Mouse (Mus musculus) embryonic facial prominence, embryonic 15.5 days (tissue): ENCODE measurements around the gene Adsl. TPM values are rescaled to one million over a fixed set of nuclear protein-coding genes. Genes with fewer than 3 reads are reported as not detected.

Source experiments
- ATAC-seq: fragments of 200-750 bp; cut with Nextera tagmentation; 2 replicates; pipeline ENCODE4 v1.8.0; 2017; ENCODE audit warnings: low read depth, moderate TSS enrichment; ENCODE audit not compliant: insufficient number of reproducible peaks, low FRiP score, low TSS enrichment
- H3K27ac ChIP-seq: fragments of 300-500 bp; sonication (generic); replicated peaks from 2 replicates; pipeline ENCODE4 v1.5.1; 2015; ENCODE audit warnings: mild to moderate bottlenecking, inconsistent platforms
- H3K27me3 ChIP-seq: fragments of 300-500 bp; sonication (generic); 2 replicates; pipeline ENCODE4 v1.6.1; 2015; ENCODE audit warnings: inconsistent platforms
- H3K36me3 ChIP-seq: fragments of 300-500 bp; sonication (generic); 2 replicates; pipeline ENCODE4 v1.6.1; 2015; ENCODE audit warnings: mild to moderate bottlenecking, inconsistent platforms
- H3K4me1 ChIP-seq: fragments of 300-500 bp; sonication (generic); 2 replicates; pipeline ENCODE4 v1.6.1; 2015; ENCODE audit warnings: inconsistent platforms
- H3K4me2 ChIP-seq: fragments of 300-500 bp; sonication (generic); replicated peaks from 2 replicates; pipeline ENCODE4 v1.6.1; 2015; ENCODE audit warnings: mild to moderate bottlenecking, inconsistent platforms
- H3K4me3 ChIP-seq: fragments of 300-500 bp; sonication (generic); replicated peaks from 2 replicates; pipeline ENCODE4 v1.5.1; 2015; ENCODE audit warnings: mild to moderate bottlenecking, inconsistent platforms
- H3K9ac ChIP-seq: fragments of 300-500 bp; sonication (generic); 2 replicates; pipeline ENCODE4 v1.6.1; 2015; ENCODE audit warnings: inconsistent platforms
- H3K9me3 ChIP-seq: fragments of 300-500 bp; sonication (generic); replicated peaks from 2 replicates; pipeline ENCODE4 v1.6.1; 2016; ENCODE audit warnings: inconsistent platforms
- WGBS: fragments of 180-500 bp; shearing (Covaris S2); methylation state at CpG from one replicate; pipeline ENCODE4 v1.1.7; 2015; 5-methylcytosine and 5-hydroxymethylcytosine counted together
- polyA plus RNA-seq: library from polyadenylated mRNA; unstranded; fragments of >200 nt; fragmentation: Nextera tagmentation; extraction: Ambion mirVana; gene quantifications from 2 replicates; pipeline ENCODE4 v1.2.1, GENCODE M21; 2015

The Adsl gene
- polyA plus RNA-seq, 1 experiment from 2014 or later = 136 TPM

GRCm38 (mm10) chr15:80945851-80946250 is 2.4 kb upstream of the Adsl start:
- ATAC-seq = no peak
- Histone ChIP-seq H3K9me3 (no peaks in the 10 kb centered on the region), H3K27me3 (no peaks in the 10 kb centered on the region), H3K4me3 (no peak overlapping the region), H3K27ac (no peak overlapping the region), H3K4me2 (no peak overlapping the region), H3K36me3 (no peaks in the 10 kb centered on the region; the same call in 1 of the 2 replicates), H3K4me1 (peaks cover 15% of the 10 kb centered on the region), H3K9ac (no peak overlapping the region)
- WGBS = 55% methylated on average over 3 of the region's 3 CpGs

DNA sequence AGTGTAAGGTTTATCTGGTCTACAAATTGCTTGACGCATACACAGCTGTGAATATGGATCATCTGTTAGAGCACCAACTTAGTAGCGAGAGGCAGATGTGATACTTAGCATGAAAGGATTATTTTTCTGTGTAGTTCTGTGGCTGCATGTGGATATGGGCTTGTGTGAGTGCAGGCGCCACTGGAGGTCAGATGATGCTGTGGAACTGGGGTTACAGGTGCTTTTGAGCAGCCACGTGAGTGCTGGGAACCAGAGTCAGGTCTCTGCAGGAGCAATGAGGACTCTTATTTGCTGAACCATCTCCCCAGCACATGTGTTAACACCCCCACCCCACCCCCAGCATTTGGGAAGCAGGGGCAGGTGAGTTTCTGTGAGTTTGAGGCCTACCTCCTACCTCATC is 1.1 kb downstream of the Adsl start:
- peaks cover 15% of the 10 kb centered on the region for H3K4me1 ChIP-seq
- ATAC-seq = no peak
- H3K9ac ChIP-seq = peak overlapping the region; percentile 29; the same call in 1 of the 2 replicates
- H3K4me2 ChIP-seq = peak overlapping the region; percentile 73
- peaks cover 25% of the 10 kb centered on the region for H3K36me3 ChIP-seq
- no peaks in the 10 kb centered on the region for H3K9me3 ChIP-seq
- H3K27me3 ChIP-seq = no peaks in the 10 kb centered on the region
- peak overlapping the region; percentile 96 for H3K4me3 ChIP-seq
- H3K27ac ChIP-seq = no peak overlapping the region
- 39% methylated on average over 4 of the region's 4 CpGs for WGBS

DNA sequence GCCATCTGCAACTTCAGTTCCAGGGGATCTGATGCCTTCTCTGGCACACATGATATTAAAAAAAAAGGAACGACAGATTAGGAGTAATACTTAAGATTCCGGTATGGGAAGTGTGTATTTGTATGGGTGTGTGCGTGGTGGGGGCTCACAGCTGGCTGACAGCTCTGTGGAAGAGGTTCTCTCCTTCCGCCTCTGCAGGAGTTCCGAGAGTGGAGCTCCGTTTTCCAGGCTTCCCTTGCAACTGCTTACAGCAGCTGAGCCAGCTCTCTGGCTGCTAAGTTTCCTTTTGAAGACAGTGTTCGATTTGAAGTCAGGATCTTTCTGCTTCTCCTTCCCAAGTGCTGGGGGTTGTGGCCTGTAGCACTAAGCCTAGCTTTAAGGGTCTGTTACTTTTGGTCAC is 1.8 kb downstream of the Adsl start:
- no peak overlapping the region for H3K9ac ChIP-seq
- WGBS = 86% methylated on average over 7 of the region's 7 CpGs
- peaks cover 31% of the 10 kb centered on the region for H3K36me3 ChIP-seq
- H3K9me3 ChIP-seq = no peaks in the 10 kb centered on the region
- H3K27ac ChIP-seq = no peak overlapping the region
- H3K4me1 ChIP-seq = peaks cover 15% of the 10 kb centered on the region
- H3K27me3 ChIP-seq = no peaks in the 10 kb centered on the region
- peak overlapping the region; percentile 73; the same call in 1 of the 2 replicates for H3K4me2 ChIP-seq
- H3K4me3 ChIP-seq = no peak overlapping the region
- no peak for ATAC-seq

DNA sequence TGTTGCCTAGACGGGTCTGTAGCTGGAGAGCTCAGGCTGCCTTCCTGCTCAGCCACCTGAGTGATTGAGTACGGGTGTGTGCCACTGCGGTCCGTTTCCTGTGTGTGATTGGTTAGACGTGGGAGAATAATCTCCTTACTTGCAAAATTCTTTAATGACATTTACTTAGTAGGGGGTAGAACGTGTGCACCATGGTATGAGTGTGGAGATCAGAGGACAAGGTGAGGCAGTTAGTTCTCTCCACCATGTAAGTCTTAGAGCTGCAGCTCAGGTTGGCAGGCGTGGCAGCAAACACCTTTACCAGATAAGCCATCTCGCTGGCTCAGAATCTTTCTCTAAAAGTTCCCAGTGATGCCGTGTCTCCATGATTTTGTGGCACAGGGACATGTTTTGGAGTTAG is 5.7 kb downstream of the Adsl start:
- Histone ChIP-seq H3K9me3 (no peaks in the 10 kb centered on the region), H3K27me3 (no peaks in the 10 kb centered on the region), H3K9ac (no peak overlapping the region), H3K36me3 (peaks cover 64% of the 10 kb centered on the region), H3K27ac (no peak overlapping the region), H3K4me1 (peaks cover 14% of the 10 kb centered on the region), H3K4me3 (no peak overlapping the region), H3K4me2 (no peak overlapping the region)
- WGBS = 89% methylated on average over 9 of the region's 9 CpGs
- ATAC-seq = no peak

- Histone ChIP-seq H3K27me3 (no peaks in the 10 kb centered on the region), H3K27ac (no peak overlapping the region), H3K36me3 (peaks cover 72% of the 10 kb centered on the region), H3K9ac (no peak overlapping the region), H3K4me3 (no peak overlapping the region), H3K4me2 (no peak overlapping the region), H3K9me3 (no peaks in the 10 kb centered on the region), H3K4me1 (peaks cover 5% of the 10 kb centered on the region)
- WGBS = 79% methylated on average over 3 of the region's 3 CpGs
- no peak for ATAC-seq
Measured at GRCm38 (mm10) chr15:80954861-80955260, 6.6 kb downstream of the Adsl start.

- H3K36me3 ChIP-seq = peaks cover 83% of the 10 kb centered on the region
- H3K4me3 ChIP-seq = no peak overlapping the region
- H3K27ac ChIP-seq = no peak overlapping the region
- no peaks in the 10 kb centered on the region for H3K4me1 ChIP-seq
- no peak overlapping the region for H3K9ac ChIP-seq
- no peaks in the 10 kb centered on the region for H3K9me3 ChIP-seq
- WGBS = 92% methylated on average over 12 of the region's 12 CpGs
- no peaks in the 10 kb centered on the region for H3K27me3 ChIP-seq
- ATAC-seq = no peak
- H3K4me2 ChIP-seq = no peak overlapping the region
Measured at GRCm38 (mm10) chr15:80955836-80956438, 7.6 kb downstream of the Adsl start.

- Histone ChIP-seq H3K27me3 (no peaks in the 10 kb centered on the region), H3K27ac (no peak overlapping the region), H3K4me1 (no peaks in the 10 kb centered on the region), H3K36me3 (peaks cover 58% of the 10 kb centered on the region), H3K4me2 (no peak overlapping the region), H3K9ac (no peak overlapping the region), H3K4me3 (no peak overlapping the region), H3K9me3 (no peaks in the 10 kb centered on the region)
- 80% methylated on average over 1 of the region's 1 CpGs for WGBS
- no peak for ATAC-seq
Measured at GRCm38 (mm10) chr15:80969371-80969770, 21.1 kb downstream of the Adsl start.

DNA sequence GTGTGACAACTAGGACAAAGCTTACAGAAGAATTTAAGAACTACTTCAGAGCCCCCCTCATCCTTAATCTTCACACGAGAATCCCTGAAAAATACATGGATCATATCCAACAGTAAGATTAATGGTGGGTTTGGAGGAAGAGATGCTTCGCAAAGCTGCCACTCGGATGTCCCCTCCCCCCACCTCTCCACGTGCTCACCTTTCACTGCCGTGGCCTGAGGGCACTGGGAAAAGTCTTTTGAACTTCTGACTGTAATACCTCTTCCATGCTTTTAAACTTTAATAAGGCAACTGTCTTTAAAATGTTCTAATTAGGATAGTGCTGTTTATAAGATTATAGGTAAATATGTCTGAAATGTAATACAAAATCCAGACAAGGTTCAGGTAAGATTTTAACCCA is 26.0 kb downstream of the Adsl start:
- Histone ChIP-seq H3K4me3 (no peak overlapping the region), H3K4me1 (no peaks in the 10 kb centered on the region), H3K36me3 (peaks cover 14% of the 10 kb centered on the region), H3K27me3 (no peaks in the 10 kb centered on the region), H3K4me2 (no peak overlapping the region), H3K9ac (no peak overlapping the region), H3K27ac (no peak overlapping the region), H3K9me3 (no peaks in the 10 kb centered on the region)
- 21% methylated on average over 5 of the region's 5 CpGs for WGBS
- no peak for ATAC-seq

DNA sequence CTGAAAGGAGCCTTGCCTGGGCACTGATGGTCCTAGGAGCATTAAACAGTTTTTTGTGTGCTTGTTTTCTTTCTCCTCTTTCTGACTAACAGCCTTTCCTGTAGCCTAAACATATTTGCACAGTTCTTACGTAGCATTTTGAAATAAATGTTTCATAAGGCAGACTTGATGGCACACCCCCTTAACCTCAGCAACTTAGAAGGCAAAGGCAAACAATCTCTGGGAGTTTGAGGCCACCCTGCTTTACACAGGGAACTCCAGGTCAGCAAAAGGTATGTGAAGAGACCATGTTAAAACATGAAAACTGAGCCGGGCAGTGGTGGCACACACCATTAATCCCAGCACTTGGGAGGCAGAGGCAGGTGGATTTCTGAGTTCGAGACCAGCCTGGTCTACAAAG is 27.4 kb downstream of the Adsl start:
- Histone ChIP-seq H3K27ac (no peak overlapping the region), H3K9me3 (no peaks in the 10 kb centered on the region), H3K27me3 (no peaks in the 10 kb centered on the region), H3K4me1 (no peaks in the 10 kb centered on the region), H3K4me3 (no peak overlapping the region), H3K36me3 (0 out of 2 replicates have a peak, but pooled peaks cover under 1% of the 10 kb centered on the region), H3K9ac (no peak overlapping the region), H3K4me2 (no peak overlapping the region)
- WGBS = 82% methylated on average over 3 of the region's 3 CpGs
- no peak for ATAC-seq

GRCm38 (mm10) chr15:80977620-80978334 is 29.5 kb downstream of the Adsl start, which contains the start of gene Sgsm3:
TSS of gene Sgsm3 (plus strand) at chr15:80977765.
- Histone ChIP-seq H3K27ac (0 out of 2 replicates have a peak within 1 kb of the TSS, but pooled peaks have one; percentile 11), H3K4me1 (no peaks in the 10 kb centered on the region), H3K9ac (peak within 1 kb of the TSS; percentile 62), H3K36me3 (no peaks in the 10 kb centered on the region), H3K27me3 (no peaks in the 10 kb centered on the region), H3K4me2 (peak within 1 kb of the TSS; percentile 77), H3K4me3 (peak within 1 kb of the TSS; percentile 90), H3K9me3 (no peaks in the 10 kb centered on the region)
- ATAC-seq = peak; percentile 92
- WGBS = under 1% methylated on average over 67 of the region's 67 CpGs

GRCm38 (mm10) chr15:80979611-80980010 is 31.3 kb downstream of the Adsl start:
- ATAC-seq = no peak
- 65% methylated on average over 4 of the region's 4 CpGs for WGBS
- H3K27ac ChIP-seq = no peak overlapping the region

More at GRCm38 (mm10) chr15:80979611-80980010, 31.3 kb downstream of the Adsl start:
- Histone ChIP-seq H3K36me3 (no peaks in the 10 kb centered on the region), H3K9ac (no peak overlapping the region), H3K4me2 (no peak overlapping the region), H3K9me3 (no peaks in the 10 kb centered on the region), H3K4me3 (no peak overlapping the region), H3K27me3 (no peaks in the 10 kb centered on the region), H3K4me1 (no peaks in the 10 kb centered on the region)
